Mouse (Mus musculus): ENCODE results near the gene Bhlhb9. TPM values are rescaled to one million over a fixed set of nuclear protein-coding genes. Genes with fewer than 3 reads are reported as not detected.
"Not testable (repeated sequence)": the region's sequence is repeated elsewhere in the genome, so short reads cannot be mapped to it uniquely, and the experiment has no call there.

Bhlhb9 gene
- total and polyA plus RNA-seq, 3 experiments, result 13.8 to 29.3 (median 24.7) TPM

DNA sequence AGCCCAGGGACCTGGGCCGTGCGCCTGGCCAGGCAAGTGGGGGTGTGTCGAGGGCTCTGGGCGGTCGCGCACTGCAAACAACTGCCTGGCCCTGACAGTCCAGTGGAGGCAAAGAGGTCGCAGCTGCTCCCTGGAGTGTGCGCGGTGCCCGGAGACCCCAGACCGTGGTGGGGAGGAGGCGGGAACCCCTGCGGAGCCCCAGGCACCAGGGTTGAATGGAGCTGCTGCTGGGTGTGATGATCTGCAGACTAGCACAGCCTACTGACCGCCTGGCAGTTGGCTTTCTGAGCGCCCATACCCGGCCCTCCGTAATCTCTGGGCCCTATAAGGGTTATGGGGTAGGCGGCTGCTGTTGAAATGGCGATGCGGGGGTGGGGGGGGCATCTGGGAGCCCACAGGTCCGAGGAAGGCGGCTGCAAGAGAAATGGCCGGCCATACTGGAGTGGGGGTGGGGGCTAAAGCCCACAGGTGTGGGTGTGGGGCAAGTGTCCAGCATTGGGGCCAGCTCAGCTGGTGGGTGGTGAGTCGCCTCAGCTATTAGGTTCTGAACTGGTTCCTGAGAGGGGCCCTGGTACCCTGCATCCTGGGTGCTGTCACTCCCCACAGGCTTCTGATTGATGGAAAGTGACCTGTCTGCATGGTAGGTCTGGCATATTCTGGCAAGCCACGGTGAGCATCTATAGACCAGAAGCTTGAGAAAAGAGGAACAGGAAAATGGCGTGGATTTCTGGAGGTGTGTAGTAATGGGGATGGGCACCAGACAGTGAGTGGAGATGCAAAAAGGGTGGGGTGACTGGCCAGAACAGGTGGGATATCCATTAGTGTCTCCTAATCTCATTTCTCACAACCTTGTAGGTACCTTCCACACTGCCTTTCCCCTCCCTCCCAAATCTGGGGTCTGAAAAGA is 836 bp upstream of the Bhlhb9 start:
- H3K36me3 ChIP-seq (replicated peaks in 1 of 2; ENCODE audit: control insufficient read depth in 1 of 2, insufficient read depth in 1 of 2, low read length in 1 of 2); H3K9ac ChIP-seq (ENCODE audit: insufficient read depth, low read depth); H3K4me2 ChIP-seq (ENCODE audit: insufficient read depth, low read depth, poor library complexity, severe bottlenecking); H3K4me1 ChIP-seq (ENCODE audit: control insufficient read depth in 1 of 2, insufficient read depth in 2 of 2); H3K79me2 ChIP-seq (replicated peaks; ENCODE audit: control insufficient read depth, extremely low read depth, insufficient read depth, poor library complexity, severe bottlenecking); dilution Hi-C loops (cut with MboI; ENCODE audit: extremely low pct_ligation_motif_present, extremely low pct_unique_long_range_greater_than_20kb, low sequenced_read_pairs); in situ Hi-C loops (cut with MboI; ENCODE audit: low pct_ligation_motif_present, low pct_unique_long_range_greater_than_20kb, low sequenced_read_pairs); H3K9me3 ChIP-seq (replicated peaks; ENCODE audit: low read length); H3K27me3 ChIP-seq (replicated peaks); H3K4me3 ChIP-seq (replicated peaks in 1 of 3; ENCODE audit: low read depth in 2 of 3, low read length in 2 of 3, poor library complexity in 1 of 3); DNase-seq (ENCODE audit: extremely low read depth); H3K27ac ChIP-seq (ENCODE audit: insufficient read depth, low read depth): not testable (repeated sequence)

DNA sequence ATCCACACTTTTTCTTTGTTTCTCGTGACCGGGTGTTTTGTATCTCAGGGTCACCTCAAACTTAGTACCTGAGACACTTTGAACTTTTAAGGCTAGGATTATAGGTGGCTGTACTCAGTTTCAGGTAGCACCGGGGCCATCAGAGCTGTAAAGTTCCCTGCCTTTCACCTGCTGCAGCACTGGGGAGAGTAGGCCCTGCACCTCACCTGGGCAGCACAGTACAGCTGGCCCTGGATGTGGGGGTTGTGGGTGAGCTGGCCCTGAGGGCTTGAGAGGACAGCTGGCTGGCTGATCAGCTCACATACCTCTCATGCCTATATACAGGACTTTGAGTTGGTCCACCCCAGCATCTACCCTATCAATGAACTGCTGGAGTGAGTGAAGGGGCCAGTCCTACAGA is 6.8 kb downstream of the Bhlhb9 start:
- dilution Hi-C loops (cut with MboI; ENCODE audit: extremely low pct_ligation_motif_present, extremely low pct_unique_long_range_greater_than_20kb, low sequenced_read_pairs), result no loop called here
- no peak for TF ChIP-seq E2F4 (IDR thresholded peaks at IDR 0.05; ENCODE audit: insufficient replicate concordance, low read depth, low read length)
- TF ChIP-seq MAZ (IDR thresholded peaks at IDR 0.05; ENCODE audit: low read depth, low read length), result no peak
- Histone ChIP-seq H3K27me3 (replicated peaks) (no peaks in the 10 kb centered on the region), H3K4me3 (replicated peaks in 1 of 3; ENCODE audit: low read depth in 2 of 3, low read length in 2 of 3, poor library complexity in 1 of 3) (no peak overlapping the region), H3K36me3 (replicated peaks in 1 of 2; ENCODE audit: control insufficient read depth in 1 of 2, insufficient read depth in 1 of 2, low read length in 1 of 2) (no peaks in the 10 kb centered on the region), H3K4me2 (ENCODE audit: insufficient read depth, low read depth, poor library complexity, severe bottlenecking) (no peak overlapping the region), H3K4me1 (ENCODE audit: control insufficient read depth in 1 of 2, insufficient read depth in 2 of 2) (no peaks in the 10 kb centered on the region), H3K27ac (ENCODE audit: insufficient read depth, low read depth) (no peak overlapping the region), H3K79me2 (replicated peaks; ENCODE audit: control insufficient read depth, extremely low read depth, insufficient read depth, poor library complexity, severe bottlenecking) (no peaks in the 10 kb centered on the region), H3K9ac (ENCODE audit: insufficient read depth, low read depth) (no peak overlapping the region), H3K9me3 (replicated peaks; ENCODE audit: low read length) (no peaks in the 10 kb centered on the region)
- in situ Hi-C loops (cut with MboI; ENCODE audit: low pct_ligation_motif_present, low pct_unique_long_range_greater_than_20kb, low sequenced_read_pairs), result loop anchor here (10.0 to 25.0 kb wide), 2 partner anchors 142 to 161 kb away; no protein-coding TSS in a partner anchor
- DNase-seq (ENCODE audit: extremely low read depth), result no peak

- Histone ChIP-seq H3K4me3 (replicated peaks in 1 of 3; ENCODE audit: low read depth in 2 of 3, low read length in 2 of 3, poor library complexity in 1 of 3) (no peak overlapping the region), H3K27ac (ENCODE audit: insufficient read depth, low read depth) (no peak overlapping the region), H3K36me3 (replicated peaks in 1 of 2; ENCODE audit: control insufficient read depth in 1 of 2, insufficient read depth in 1 of 2, low read length in 1 of 2) (no peaks in the 10 kb centered on the region), H3K4me1 (ENCODE audit: control insufficient read depth in 1 of 2, insufficient read depth in 2 of 2) (no peaks in the 10 kb centered on the region), H3K9ac (ENCODE audit: insufficient read depth, low read depth) (no peak overlapping the region), H3K9me3 (replicated peaks; ENCODE audit: low read length) (no peaks in the 10 kb centered on the region), H3K4me2 (ENCODE audit: insufficient read depth, low read depth, poor library complexity, severe bottlenecking) (no peak overlapping the region; the same call in 1 of the 2 replicates), H3K27me3 (replicated peaks) (no peaks in the 10 kb centered on the region), H3K79me2 (replicated peaks; ENCODE audit: control insufficient read depth, extremely low read depth, insufficient read depth, poor library complexity, severe bottlenecking) (no peaks in the 10 kb centered on the region)
- peak; percentile 43 for DNase-seq (ENCODE audit: extremely low read depth)
- in situ Hi-C loops (cut with MboI; ENCODE audit: low pct_ligation_motif_present, low pct_unique_long_range_greater_than_20kb, low sequenced_read_pairs) (loop anchor here (10.0 to 25.0 kb wide), 2 partner anchors 143 to 159 kb away; no protein-coding TSS in a partner anchor), dilution Hi-C loops (cut with MboI; ENCODE audit: extremely low pct_ligation_motif_present, extremely low pct_unique_long_range_greater_than_20kb, low sequenced_read_pairs) (no loop called here)
- TF ChIP-seq HCFC1 (IDR thresholded peaks at IDR 0.05; ENCODE audit: low read depth, low read length) (no peak), UBTF (IDR thresholded peaks at IDR 0.05; ENCODE audit: low read depth, low read length) (no peak), CTCF (conservative IDR thresholded peaks at IDR 0.05 in 1 of 2, IDR thresholded peaks at IDR 0.05 in 1 of 2; ENCODE audit: low read depth in 2 of 2, low read length in 2 of 2) (peak; percentile 60 to 76), ZC3H11A (IDR thresholded peaks at IDR 0.05; ENCODE audit: low read depth, low read length) (no peak), IRF4 (IDR thresholded peaks at IDR 0.05; ENCODE audit: low read depth, low read length) (no peak), RAD21 (IDR thresholded peaks at IDR 0.05; ENCODE audit: low read depth, low read length) (peak; percentile 68), SMC3 (IDR thresholded peaks at IDR 0.05; ENCODE audit: low read depth, low read length) (peak; percentile 75)
Measured at GRCm38 (mm10) chrX:135805780-135806179, 8.4 kb downstream of the Bhlhb9 start.

DNA sequence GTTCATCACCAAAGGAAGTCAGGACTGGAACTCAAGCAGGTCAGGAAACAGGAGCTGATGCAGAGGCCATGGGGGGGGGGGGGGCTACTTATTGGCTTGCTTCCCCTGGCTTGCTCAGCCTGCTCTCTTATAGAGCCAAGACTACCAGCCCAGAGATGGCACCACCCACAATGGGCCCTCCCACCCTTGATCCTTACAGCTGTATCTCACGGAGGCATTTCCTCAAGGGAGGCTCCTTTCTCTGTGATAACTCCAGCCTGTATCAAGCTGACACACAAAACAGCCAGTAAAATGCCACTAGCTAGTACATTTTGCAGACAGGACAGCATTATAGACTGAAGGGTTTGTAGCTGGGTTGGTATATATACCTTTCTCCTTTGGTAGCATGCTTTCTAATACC is 38.5 kb downstream of the Bhlhb9 start:
- H3K9ac ChIP-seq (ENCODE audit: insufficient read depth, low read depth); H3K27me3 ChIP-seq (replicated peaks); H3K4me2 ChIP-seq (ENCODE audit: insufficient read depth, low read depth, poor library complexity, severe bottlenecking); H3K79me2 ChIP-seq (replicated peaks; ENCODE audit: control insufficient read depth, extremely low read depth, insufficient read depth, poor library complexity, severe bottlenecking); H3K4me3 ChIP-seq (replicated peaks in 1 of 3; ENCODE audit: low read depth in 2 of 3, low read length in 2 of 3, poor library complexity in 1 of 3); H3K4me1 ChIP-seq (ENCODE audit: control insufficient read depth in 1 of 2, insufficient read depth in 2 of 2); H3K27ac ChIP-seq (ENCODE audit: insufficient read depth, low read depth); H3K36me3 ChIP-seq (replicated peaks in 1 of 2; ENCODE audit: control insufficient read depth in 1 of 2, insufficient read depth in 1 of 2, low read length in 1 of 2); dilution Hi-C loops (cut with MboI; ENCODE audit: extremely low pct_ligation_motif_present, extremely low pct_unique_long_range_greater_than_20kb, low sequenced_read_pairs); in situ Hi-C loops (cut with MboI; ENCODE audit: low pct_ligation_motif_present, low pct_unique_long_range_greater_than_20kb, low sequenced_read_pairs); H3K9me3 ChIP-seq (replicated peaks; ENCODE audit: low read length); DNase-seq (ENCODE audit: extremely low read depth): not testable (repeated sequence)

All from CH12.LX (cell line).